Mouse (Mus musculus) T-helper 17 cell (primary cell): Measurements from ENCODE around the gene Slc13a2.

Experiments used
- in situ Hi-C, 2 experiments: fragments of 300-600 bp; cut with MboI, MseI; formaldehyde crosslinking; loops; 1 replicate in 1 of 2; 2 replicates in 1 of 2; pipeline ENCODE4 v1.15.1; 2025; ENCODE audit warnings: high pct_unique_total_duplicates in 2 of 2

The Slc13a2 gene

GRCm38 (mm10) chr11:78435776-78436349 is 13.8 kb upstream of the Slc13a2 start:
- in situ Hi-C loops, result no loop called here

GRCm38 (mm10) chr11:78434052-78434451 is 12.0 kb upstream of the Slc13a2 start:
- in situ Hi-C loops, result no loop called here

- in situ Hi-C loops, result no loop called here
Measured at GRCm38 (mm10) chr11:78431176-78431575, 9.2 kb upstream of the Slc13a2 start.

GRCm38 (mm10) chr11:78430195-78430878 is 8.3 kb upstream of the Slc13a2 start:
- in situ Hi-C loops, result no loop called here

- in situ Hi-C loops, result no loop called here
Measured at GRCm38 (mm10) chr11:78428309-78428708, 6.3 kb upstream of the Slc13a2 start.

- in situ Hi-C loops, result no loop called here
Measured at GRCm38 (mm10) chr11:78427655-78428054, 5.6 kb upstream of the Slc13a2 start.

DNA sequence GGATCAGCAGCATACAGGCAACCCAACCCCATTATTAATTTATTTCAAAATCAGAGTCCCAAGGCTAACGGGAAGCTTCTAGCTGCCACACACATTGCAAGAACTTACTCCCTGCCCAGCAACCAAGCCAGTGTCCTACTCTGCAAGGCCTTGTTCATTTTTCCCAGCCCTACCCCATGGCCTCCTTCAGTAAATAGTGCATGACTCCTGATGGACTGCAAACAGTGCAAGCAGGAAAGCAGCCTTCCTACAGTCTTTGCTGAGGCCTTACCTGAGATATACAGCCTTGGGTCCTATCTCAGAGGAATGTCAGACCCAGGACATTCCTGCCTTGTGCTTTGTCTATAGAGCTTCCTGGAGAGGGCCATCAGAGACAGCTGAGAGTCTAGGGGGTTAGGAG is 3.6 kb upstream of the Slc13a2 start:
- in situ Hi-C loops, result no loop called here

DNA sequence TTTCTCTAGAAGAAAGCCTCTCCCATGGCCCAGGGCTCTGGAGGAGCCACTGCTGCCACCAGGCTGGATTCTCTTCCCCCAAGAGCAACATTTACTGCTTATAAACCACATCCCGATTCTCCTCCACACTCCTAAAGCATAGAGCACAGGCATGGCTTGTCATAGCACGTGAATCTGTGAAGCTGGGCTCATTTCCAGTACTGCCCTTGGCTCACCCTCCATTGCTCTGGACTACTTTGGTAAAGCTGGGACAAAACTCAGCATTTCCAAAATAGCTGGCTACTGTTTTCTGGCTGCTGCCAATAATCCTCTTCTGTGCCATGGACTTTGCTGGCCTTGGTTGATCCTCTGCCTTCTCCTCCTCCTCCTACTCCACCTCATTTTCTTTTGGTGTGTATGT is 2.3 kb upstream of the Slc13a2 start:
- in situ Hi-C loops, result no loop called here

DNA sequence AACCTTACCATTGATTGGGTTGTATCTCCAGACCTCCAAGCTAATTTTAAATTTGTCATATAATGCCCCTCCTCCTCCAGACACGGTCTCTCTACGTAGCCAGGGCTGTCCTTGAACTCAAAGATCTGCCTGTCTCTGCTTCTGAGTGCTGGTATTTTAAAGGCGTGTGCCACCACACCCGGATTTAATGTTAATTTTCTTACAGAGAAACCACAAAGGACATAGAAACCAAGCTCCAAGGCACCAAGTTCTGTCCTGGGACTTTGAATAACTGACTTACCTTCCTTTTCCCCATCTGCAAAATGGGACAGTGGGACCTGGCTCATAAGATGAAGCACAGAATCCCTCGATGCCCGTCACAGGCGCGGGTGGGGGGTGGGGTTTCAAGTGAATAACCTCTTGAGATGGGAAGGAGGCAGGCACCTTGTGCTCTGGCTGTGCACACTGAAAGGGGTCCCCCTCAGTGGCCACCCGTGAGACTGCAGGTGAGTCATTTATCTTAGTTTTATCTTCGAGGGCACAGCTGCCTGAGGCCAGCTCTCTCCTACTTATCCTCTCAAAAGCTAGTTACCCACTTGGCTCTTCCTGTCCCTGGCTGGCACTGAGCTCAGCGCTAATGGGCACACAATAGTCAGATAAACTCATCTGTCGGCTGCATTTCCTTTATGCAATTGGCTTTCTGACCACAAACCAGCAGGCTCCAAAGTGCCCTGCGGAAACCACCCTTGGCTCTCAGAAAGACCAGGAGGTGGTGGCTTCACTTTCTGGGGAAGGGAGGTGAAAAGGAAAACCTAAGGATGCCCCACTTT is 612 bp downstream of the Slc13a2 start:
- in situ Hi-C loops, result no loop called here

DNA sequence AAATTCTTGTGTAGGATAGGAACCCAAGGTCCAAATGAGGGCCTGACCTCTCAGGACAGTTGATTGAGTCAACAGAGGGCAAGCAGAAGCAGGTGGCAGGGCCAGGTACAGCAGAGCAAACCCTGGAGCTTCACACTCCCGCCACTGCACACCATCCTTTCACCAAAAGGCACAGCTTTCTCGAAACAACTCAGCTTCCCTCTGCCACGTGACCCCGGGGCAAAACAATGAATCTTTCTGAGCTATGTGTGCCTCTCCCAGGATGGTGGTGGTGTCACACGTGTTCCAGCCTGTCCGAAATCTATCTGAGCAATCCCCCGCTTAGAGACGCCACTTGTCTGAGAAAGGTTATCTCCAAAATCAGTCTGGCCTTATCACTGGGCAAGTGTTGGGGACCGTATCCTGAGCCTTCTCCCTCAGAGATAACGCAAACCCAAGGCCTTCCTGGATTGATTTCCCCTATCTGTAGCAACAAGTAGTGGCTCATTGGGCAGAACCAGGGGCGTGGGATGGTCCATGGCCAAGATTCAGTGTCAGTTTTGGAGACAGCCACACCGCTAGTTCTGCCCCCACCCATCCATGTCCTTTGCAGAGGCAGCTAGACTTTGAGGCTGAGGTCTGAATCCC is 1.6 kb downstream of the Slc13a2 start:
- in situ Hi-C loops, result no loop called here

- in situ Hi-C loops, result no loop called here
Measured at GRCm38 (mm10) chr11:78416854-78417253, 5.2 kb downstream of the Slc13a2 start.

- in situ Hi-C loops, result no loop called here
Measured at GRCm38 (mm10) chr11:78412861-78413260, 9.2 kb downstream of the Slc13a2 start.

- in situ Hi-C loops, result no loop called here
Measured at GRCm38 (mm10) chr11:78412324-78412850, 9.6 kb downstream of the Slc13a2 start.

DNA sequence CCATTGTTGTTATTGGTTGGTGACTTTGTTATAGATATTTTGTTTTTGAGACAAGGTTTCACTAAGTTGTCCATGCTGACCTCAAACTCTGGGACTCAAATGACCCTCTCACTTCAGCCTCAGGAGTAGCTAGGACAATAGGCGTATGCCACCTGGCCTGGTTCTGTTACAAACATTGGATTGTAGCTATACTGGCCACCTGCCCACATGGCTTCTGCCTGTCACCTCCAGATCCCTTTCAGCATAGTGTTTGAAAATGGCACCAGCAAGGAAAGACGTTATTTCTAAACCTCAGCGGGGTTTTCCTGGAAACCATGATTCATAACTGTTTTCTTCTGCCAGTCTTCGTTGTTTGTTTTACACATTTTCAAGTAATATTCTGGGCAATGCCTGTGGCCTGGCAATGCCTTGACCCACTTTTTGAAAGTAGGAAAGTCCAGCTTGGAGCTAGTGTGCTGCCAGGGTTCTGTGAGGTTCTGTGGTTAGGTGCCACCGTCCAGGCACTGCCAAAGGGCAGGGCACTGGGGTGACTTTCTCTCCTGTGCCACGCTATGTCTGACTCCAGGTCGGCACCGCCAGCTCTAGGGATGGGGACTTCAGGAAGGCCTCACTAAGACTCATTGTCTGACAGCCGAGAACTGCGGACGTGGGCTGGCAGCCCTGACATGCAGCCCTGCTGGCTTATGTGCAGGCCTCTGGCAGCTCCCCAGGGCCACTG is 10.3 kb downstream of the Slc13a2 start:
- in situ Hi-C loops, result no loop called here

DNA sequence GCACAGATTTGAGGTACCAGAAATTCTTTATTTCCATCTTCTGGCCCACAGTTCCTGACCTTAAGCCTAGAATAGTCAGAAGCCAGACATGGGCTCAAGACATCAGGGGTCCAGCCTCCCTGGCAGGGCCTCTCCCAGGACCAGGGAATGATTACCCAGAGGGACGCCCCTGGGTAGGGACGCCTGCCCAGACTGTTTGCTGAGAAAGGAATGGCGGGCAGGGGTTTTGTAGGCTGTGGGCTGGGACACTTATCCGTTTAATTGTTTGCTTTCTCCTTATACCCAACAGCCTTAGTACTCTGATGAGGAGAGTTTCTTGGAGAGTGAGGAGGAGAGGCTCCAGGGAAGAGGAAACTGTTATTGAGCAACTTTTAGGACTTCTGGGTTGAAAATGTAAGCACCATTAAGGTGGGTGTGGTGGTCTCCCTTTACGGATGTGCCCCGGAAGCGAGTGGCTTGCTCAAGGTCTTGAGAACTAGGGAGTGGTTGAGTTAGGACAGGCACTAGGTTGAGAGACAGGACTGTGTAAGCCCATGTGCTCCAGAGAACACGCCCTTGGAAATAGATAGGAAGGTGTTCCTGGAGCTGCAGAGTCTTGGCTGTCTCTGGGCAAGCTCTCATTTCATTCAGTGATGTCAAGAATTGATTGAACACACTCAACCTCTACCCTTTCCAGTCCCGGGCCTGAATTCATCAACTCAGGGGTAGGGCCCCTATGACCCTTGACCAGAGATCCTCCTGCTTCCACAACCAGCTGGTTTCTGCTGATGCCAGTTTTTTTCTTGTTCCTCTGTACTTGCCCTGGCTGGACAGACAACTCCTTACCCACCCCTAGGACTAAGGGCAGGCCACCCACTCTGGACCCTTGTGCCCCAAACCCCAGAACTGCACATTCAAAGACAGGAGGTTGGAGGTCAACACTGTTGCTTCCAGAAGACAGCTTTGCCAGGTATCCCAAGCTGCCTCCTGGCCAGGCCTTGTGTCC is 13.5 kb downstream of the Slc13a2 start:
- in situ Hi-C loops, result no loop called here

- in situ Hi-C loops, result no loop called here
Measured at GRCm38 (mm10) chr11:78402062-78402461, 20.0 kb downstream of the Slc13a2 start.

DNA sequence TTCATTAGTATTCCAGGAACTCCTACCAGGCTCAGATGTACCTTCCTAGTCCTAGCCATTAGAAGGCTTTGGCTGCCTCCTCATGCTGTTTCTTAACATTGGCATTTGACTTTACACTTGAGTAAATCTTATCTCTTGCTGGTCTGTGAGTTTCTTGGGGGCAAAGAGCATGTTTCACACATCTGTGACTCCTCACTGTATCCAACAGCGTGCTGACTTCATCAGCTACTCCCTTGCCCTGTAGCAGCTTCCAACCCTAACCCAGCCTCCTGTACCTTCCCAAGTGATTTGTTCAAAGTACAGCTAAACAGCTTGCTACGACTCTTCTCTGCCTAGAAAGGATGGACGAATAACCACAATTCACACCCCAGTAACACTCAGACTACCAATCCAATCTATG is 20.5 kb downstream of the Slc13a2 start:
- in situ Hi-C loops, result no loop called here

- in situ Hi-C loops, result no loop called here
Measured at GRCm38 (mm10) chr11:78400936-78401335, 21.1 kb downstream of the Slc13a2 start.

GRCm38 (mm10) chr11:78399680-78400079 is 22.3 kb downstream of the Slc13a2 start:
- in situ Hi-C loops, result loop anchor here (5.0 kb wide), 1 partner anchor 37 kb away; no protein-coding TSS in a partner anchor

GRCm38 (mm10) chr11:78398212-78398611 is 23.8 kb downstream of the Slc13a2 start:
- in situ Hi-C loops, result loop anchor here (5.0 kb wide), 1 partner anchor 36 kb away; no protein-coding TSS in a partner anchor
